Comparison of ENCODE assay signal across 10 mouse cellular contexts in genomic region chr4:130275823-130276105, GRCm38 (mm10). TPM values are rescaled to one million over a fixed set of nuclear protein-coding genes. Genes with fewer than 3 reads are reported as not detected.
A peak's percentile ranks its signal among the peaks of the same experiment; 100 is the strongest.
DNase-seq lines count a peak whose midpoint lies in the region; ATAC-seq and TF ChIP-seq lines count a peak whose summit lies in the region.
"Had no signal": no experiment of that assay in that cellular context is flagged by ENCODE, and none has a peak within 500 bp of the region (broad histone marks: within the 10 kb centered on the region; RNA-seq: fewer than 3 reads in every experiment).

No protein-coding gene starts in this region.

- H3K27ac ChIP-seq in lung, embryonic 15.5 days, result no peak overlapping the region
- H3K27ac ChIP-seq in forebrain, embryonic 16.5 days (ENCODE audit: low read length), result peak overlapping the region; percentile 98
- peak overlapping the region; percentile 89; the same call in 1 of the 2 replicates for H3K27ac ChIP-seq in limb, embryonic 15.5 days
- H3K27ac ChIP-seq in stomach, embryonic 15.5 days, result no peak overlapping the region
- H3K27ac ChIP-seq in kidney, adult 2 months (ENCODE audit: insufficient read depth, low read depth, low read length), result no peak overlapping the region

- no peak overlapping the region for H3K9ac ChIP-seq in lung, embryonic 15.5 days
- H3K9ac ChIP-seq in forebrain, embryonic 16.5 days (replicated peaks; ENCODE audit: low read depth, low read length), result peak overlapping the region; percentile 90
- H3K9ac ChIP-seq in limb, embryonic 15.5 days, result peak overlapping the region; percentile 72; the same call in 1 of the 2 replicates
- H3K9ac ChIP-seq in stomach, embryonic 15.5 days, result no peak overlapping the region

- no peak for ATAC-seq in lung, embryonic 15.5 days (ENCODE audit: borderline replicate concordance, extremely low read depth, low FRiP score, low TSS enrichment)
- ATAC-seq in forebrain, embryonic 16.5 days, result no peak
- no peak for ATAC-seq in limb, embryonic 15.5 days (ENCODE audit: insufficient number of reproducible peaks, low FRiP score, low TSS enrichment, low read depth)
- no peak for ATAC-seq in stomach, embryonic 15.5 days (ENCODE audit: insufficient read depth, low FRiP score, low read depth)
- ATAC-seq in erythroid progenitor cell, adult 5-6 weeks (replicated peaks; ENCODE audit: low FRiP score, poor library complexity, severe bottlenecking), result no peak

- H3K27me3 ChIP-seq in lung, embryonic 15.5 days, result peaks cover 52% of the 10 kb centered on the region
- H3K27me3 ChIP-seq in forebrain, embryonic 16.5 days (replicated peaks; ENCODE audit: control insufficient read depth, insufficient read depth, low read length), result no peaks in the 10 kb centered on the region
- no peaks in the 10 kb centered on the region for H3K27me3 ChIP-seq in limb, embryonic 15.5 days
- H3K27me3 ChIP-seq in stomach, embryonic 15.5 days (replicated peaks), result peaks cover 12% of the 10 kb centered on the region; the same call in 1 of the 2 replicates
- H3K27me3 ChIP-seq in kidney, adult 2 months (replicated peaks; ENCODE audit: control insufficient read depth, insufficient read depth, low read length), result no peaks in the 10 kb centered on the region

- peaks cover 18% of the 10 kb centered on the region for H3K4me1 ChIP-seq in lung, embryonic 15.5 days
- H3K4me1 ChIP-seq in forebrain, embryonic 16.5 days (replicated peaks; ENCODE audit: control insufficient read depth, insufficient read depth, low read length), result peaks cover 30% of the 10 kb centered on the region
- peaks cover 23% of the 10 kb centered on the region for H3K4me1 ChIP-seq in limb, embryonic 15.5 days
- peaks cover 11% of the 10 kb centered on the region; the same call in 1 of the 2 replicates for H3K4me1 ChIP-seq in stomach, embryonic 15.5 days
- H3K4me1 ChIP-seq in kidney, adult 2 months (ENCODE audit: control insufficient read depth, insufficient read depth, low read length), result no peaks in the 10 kb centered on the region

- H3K9me3 ChIP-seq in lung, embryonic 15.5 days, result no peaks in the 10 kb centered on the region
- H3K9me3 ChIP-seq in forebrain, embryonic 16.5 days (ENCODE audit: control insufficient read depth, low read length), result no peaks in the 10 kb centered on the region
- no peaks in the 10 kb centered on the region for H3K9me3 ChIP-seq in limb, embryonic 15.5 days
- no peaks in the 10 kb centered on the region for H3K9me3 ChIP-seq in stomach, embryonic 15.5 days

- no peak for TF ChIP-seq POLR2A in kidney, adult 2 months (IDR thresholded peaks at IDR 0.05; ENCODE audit: low read depth, low read length)

- WGBS in lung, embryonic 15.5 days, result 46% methylated on average over 5 of the region's 5 CpGs
- 44% methylated on average over 5 of the region's 5 CpGs for WGBS in forebrain, embryonic 16.5 days
- WGBS in limb, embryonic 15.5 days, result 42% methylated on average over 5 of the region's 5 CpGs
- WGBS in stomach, embryonic 15.5 days, result 49% methylated on average over 5 of the region's 5 CpGs
- WGBS in kidney, adult 2 months, result 65% methylated on average over 5 of the region's 5 CpGs

- peak overlapping the region; percentile 55; the same call in 1 of the 2 replicates for H3K4me3 ChIP-seq in lung, embryonic 15.5 days
- peak overlapping the region; percentile 72 for H3K4me3 ChIP-seq in forebrain, embryonic 16.5 days (replicated peaks; ENCODE audit: low read length)
- peak overlapping the region; percentile 78 for H3K4me3 ChIP-seq in limb, embryonic 15.5 days
- peak overlapping the region; percentile 58 for H3K4me3 ChIP-seq in stomach, embryonic 15.5 days (replicated peaks)
- H3K4me3 ChIP-seq in kidney, adult 2 months (ENCODE audit: insufficient read depth, low read depth, low read length), result no peak overlapping the region

- no peak for DNase-seq in lung, postnatal 4 days
- DNase-seq in left cerebral cortex, postnatal 25 days (ENCODE audit: low spot score in 2 of 2), result no peak
- no peak for DNase-seq in kidney, adult 2 months

- H3K36me3 ChIP-seq in lung, embryonic 15.5 days, result no peaks in the 10 kb centered on the region
- no peaks in the 10 kb centered on the region for H3K36me3 ChIP-seq in forebrain, embryonic 16.5 days (ENCODE audit: control insufficient read depth, insufficient read depth)
- H3K36me3 ChIP-seq in limb, embryonic 15.5 days, result no peaks in the 10 kb centered on the region; the same call in none of the 2 replicates
- H3K36me3 ChIP-seq in stomach, embryonic 15.5 days, result no peaks in the 10 kb centered on the region
- H3K36me3 ChIP-seq in kidney, adult 2 months (ENCODE audit: control insufficient read depth, insufficient read depth, low read length), result no peaks in the 10 kb centered on the region

- no peak for TF ChIP-seq CTCF in kidney, adult 2 months (conservative IDR thresholded peaks at IDR 0.05; ENCODE audit: insufficient read depth, insufficient read length, low read depth, low read length)

- intact Hi-C loops in left cerebral cortex, postnatal 25 days (cut with DNase I), result no loop called here

- peak overlapping the region; percentile 89 for H3K4me2 ChIP-seq in lung, embryonic 15.5 days
- peak overlapping the region; percentile 86 for H3K4me2 ChIP-seq in forebrain, embryonic 16.5 days (ENCODE audit: low read length)
- peak overlapping the region; percentile 83 for H3K4me2 ChIP-seq in limb, embryonic 15.5 days
- H3K4me2 ChIP-seq in stomach, embryonic 15.5 days, result peak overlapping the region; percentile 97

RNA-seq across cellular contexts. Expression of gene Serinc2, which starts 3.2 kb away (rescaled TPM):
- 19.0 and 20.0 TPM in 2 replicates for polyA plus RNA-seq in lung, embryonic 15.5 days (2015; fragmentation: Nextera tagmentation; extraction: Ambion mirVana)
- 80.2 and 80.9 TPM in 2 replicates for polyA plus RNA-seq in forebrain, embryonic 16.5 days (2015; fragmentation: Nextera tagmentation; extraction: Ambion mirVana)
- 132 and 136 TPM in 2 replicates for polyA plus RNA-seq in limb, embryonic 15.5 days (2015; fragmentation: Nextera tagmentation; extraction: Ambion mirVana)
- 34.0 and 34.5 TPM in 2 replicates for polyA plus RNA-seq in stomach, embryonic 15.5 days (2015; fragmentation: Nextera tagmentation; extraction: Ambion mirVana)
- total RNA-seq in erythroid progenitor cell, adult 5-6 weeks (2015; ENCODE audit: low replicate concordance), result not detected in 2 replicates
- not detected in 2 replicates for total RNA-seq in erythroid progenitor cell, adult 5-6 weeks (2017; ENCODE audit: low replicate concordance)
- total RNA-seq in left cerebral cortex, postnatal 25 days (2021), result 1 to 10 TPM; 4.3 to 8.6 TPM
- 54.8 and 77.5 TPM in 2 replicates for polyA plus RNA-seq in kidney, adult 2 months (2012; rRNA removed)

RNA-seq across cellular contexts. Expression of gene Fabp3, which starts 32.6 kb away (rescaled TPM):
- 39.5 and 51.4 TPM in 2 replicates for polyA plus RNA-seq in lung, embryonic 15.5 days (2015; fragmentation: Nextera tagmentation; extraction: Ambion mirVana)
- polyA plus RNA-seq in forebrain, embryonic 16.5 days (2015; fragmentation: Nextera tagmentation; extraction: Ambion mirVana), result 106 and 143 TPM in 2 replicates
- 37.2 and 72.7 TPM in 2 replicates for polyA plus RNA-seq in limb, embryonic 15.5 days (2015; fragmentation: Nextera tagmentation; extraction: Ambion mirVana)
- 7.4 and 7.7 TPM in 2 replicates for polyA plus RNA-seq in stomach, embryonic 15.5 days (2015; fragmentation: Nextera tagmentation; extraction: Ambion mirVana)
- not detected in 2 replicates for total RNA-seq in erythroid progenitor cell, adult 5-6 weeks (2015; ENCODE audit: low replicate concordance)
- not detected in 2 replicates for total RNA-seq in erythroid progenitor cell, adult 5-6 weeks (2017; ENCODE audit: low replicate concordance)
- total RNA-seq in left cerebral cortex, postnatal 25 days (2021), result 100 to 1,000 TPM; 150 to 175 TPM
- 235 and 321 TPM in 2 replicates for polyA plus RNA-seq in kidney, adult 2 months (2012; rRNA removed)

RNA-seq across cellular contexts. Expression of gene Gm10570, which starts 32.7 kb away (rescaled TPM):
- 0.47 TPM in 1 of 2 replicates, not detected in the other for polyA plus RNA-seq in lung, embryonic 15.5 days (2015; fragmentation: Nextera tagmentation; extraction: Ambion mirVana)
- 0.92 and 1.3 TPM in 2 replicates for polyA plus RNA-seq in forebrain, embryonic 16.5 days (2015; fragmentation: Nextera tagmentation; extraction: Ambion mirVana)
- polyA plus RNA-seq in limb, embryonic 15.5 days (2015; fragmentation: Nextera tagmentation; extraction: Ambion mirVana), result not detected in 2 replicates
- polyA plus RNA-seq in stomach, embryonic 15.5 days (2015; fragmentation: Nextera tagmentation; extraction: Ambion mirVana), result 0.57 TPM in 1 of 2 replicates, not detected in the other
- total RNA-seq in erythroid progenitor cell, adult 5-6 weeks (2015; ENCODE audit: low replicate concordance), result not detected in 2 replicates
- not detected in 2 replicates for total RNA-seq in erythroid progenitor cell, adult 5-6 weeks (2017; ENCODE audit: low replicate concordance)
- 1 to 10 TPM in 1 of 2 experiments, under 1 TPM in 1; 0.80 to 1.7 TPM for total RNA-seq in left cerebral cortex, postnatal 25 days (2021)
- polyA plus RNA-seq in kidney, adult 2 months (2012; rRNA removed), result 0.25 and 0.62 TPM in 2 replicates

RNA-seq across cellular contexts. Expression of gene Gm853, which starts 53.6 kb away (rescaled TPM):
- polyA plus RNA-seq in lung, embryonic 15.5 days (2015; fragmentation: Nextera tagmentation; extraction: Ambion mirVana), result not detected in 2 replicates
- 0.09 and 0.20 TPM in 2 replicates for polyA plus RNA-seq in forebrain, embryonic 16.5 days (2015; fragmentation: Nextera tagmentation; extraction: Ambion mirVana)
- polyA plus RNA-seq in limb, embryonic 15.5 days (2015; fragmentation: Nextera tagmentation; extraction: Ambion mirVana), result not detected in 2 replicates
- not detected in 2 replicates for polyA plus RNA-seq in stomach, embryonic 15.5 days (2015; fragmentation: Nextera tagmentation; extraction: Ambion mirVana)
- total RNA-seq in erythroid progenitor cell, adult 5-6 weeks (2015; ENCODE audit: low replicate concordance), result not detected in 2 replicates
- total RNA-seq in erythroid progenitor cell, adult 5-6 weeks (2017; ENCODE audit: low replicate concordance), result not detected in 2 replicates
- total RNA-seq in left cerebral cortex, postnatal 25 days (2021), result under 1 TPM in 1 of 2 experiments, not detected in 1; 0.16 TPM
- 64.7 and 89.1 TPM in 2 replicates for polyA plus RNA-seq in kidney, adult 2 months (2012; rRNA removed)
- total RNA-seq: gastrocnemius, adult 18-20 months had no signal
- polyA plus RNA-seq: large intestine, adult 2 months had no signal

Comparison
In these comparisons a context has a peak if more than half of its experiments do, and no peak if none do; other contexts are left out.
1. H3K27ac ChIP-seq: peak in forebrain, embryonic 16.5 days (single experiment) and limb, embryonic 15.5 days (single experiment); none in lung, embryonic 15.5 days (single experiment), stomach, embryonic 15.5 days (single experiment) and kidney, adult 2 months (single experiment).
2. H3K9ac ChIP-seq: peak in forebrain, embryonic 16.5 days (single experiment) and limb, embryonic 15.5 days (single experiment); none in lung, embryonic 15.5 days (single experiment) and stomach, embryonic 15.5 days (single experiment).
3. Peak in every context shown above with its lines, with median percentiles within 50 percentile points of each other: H3K4me2 ChIP-seq.